Mouse (Mus musculus) kidney, embryonic 15.5 days (tissue): Measurements from ENCODE around the gene Polrmt. TPM values are rescaled to one million over a fixed set of nuclear protein-coding genes. Genes with fewer than 3 reads are reported as not detected.
A peak's percentile ranks its signal among the peaks of the same experiment; 100 is the strongest.

Source experiments
- ATAC-seq: fragments of 200-750 bp; cut with Nextera tagmentation; replicated peaks from 2 replicates; pipeline ENCODE4 v1.8.0; 2017; ENCODE audit warnings: moderate TSS enrichment; ENCODE audit not compliant: low FRiP score
- H3K27ac ChIP-seq: fragments of 300-500 bp; sonication (generic); 2 replicates; pipeline ENCODE4 v1.5.1; 2015; ENCODE audit warnings: mild to moderate bottlenecking, inconsistent platforms
- H3K27me3 ChIP-seq: fragments of 300-500 bp; sonication (generic); 2 replicates; pipeline ENCODE4 v1.6.1; 2015; ENCODE audit warnings: inconsistent platforms
- H3K36me3 ChIP-seq: fragments of 300-500 bp; sonication (generic); 2 replicates; pipeline ENCODE4 v1.6.1; 2015; ENCODE audit warnings: inconsistent platforms
- H3K4me1 ChIP-seq: fragments of 300-500 bp; sonication (generic); 2 replicates; pipeline ENCODE4 v1.6.1; 2015; ENCODE audit warnings: inconsistent platforms
- H3K4me2 ChIP-seq: fragments of 300-500 bp; sonication (generic); 2 replicates; pipeline ENCODE4 v1.6.1; 2015; ENCODE audit warnings: moderate library complexity, mild to moderate bottlenecking, inconsistent platforms
- H3K4me3 ChIP-seq: fragments of 300-500 bp; sonication (generic); replicated peaks from 2 replicates; pipeline ENCODE4 v1.5.1; 2015; ENCODE audit warnings: mild to moderate bottlenecking, inconsistent platforms
- H3K9ac ChIP-seq: fragments of 300-500 bp; sonication (generic); 2 replicates; pipeline ENCODE4 v1.6.1; 2015; ENCODE audit warnings: mild to moderate bottlenecking, inconsistent platforms
- H3K9me3 ChIP-seq: fragments of 300-500 bp; sonication (generic); replicated peaks from 2 replicates; pipeline ENCODE4 v1.6.1; 2016; ENCODE audit warnings: inconsistent platforms
- WGBS: fragments of 180-500 bp; shearing (Covaris S2); methylation state at CpG from one replicate; pipeline ENCODE4 v1.1.7; 2015; ENCODE audit warnings: mixed read lengths; 5-methylcytosine and 5-hydroxymethylcytosine counted together
- polyA plus RNA-seq: library from polyadenylated mRNA; unstranded; fragments of >200 nt; fragmentation: Nextera tagmentation; extraction: Ambion mirVana; gene quantifications from 2 replicates; pipeline ENCODE4 v1.2.1, GENCODE M21; 2015

The Polrmt gene
- polyA plus RNA-seq, 1 experiment from 2014 or later: 54.4 TPM

DNA sequence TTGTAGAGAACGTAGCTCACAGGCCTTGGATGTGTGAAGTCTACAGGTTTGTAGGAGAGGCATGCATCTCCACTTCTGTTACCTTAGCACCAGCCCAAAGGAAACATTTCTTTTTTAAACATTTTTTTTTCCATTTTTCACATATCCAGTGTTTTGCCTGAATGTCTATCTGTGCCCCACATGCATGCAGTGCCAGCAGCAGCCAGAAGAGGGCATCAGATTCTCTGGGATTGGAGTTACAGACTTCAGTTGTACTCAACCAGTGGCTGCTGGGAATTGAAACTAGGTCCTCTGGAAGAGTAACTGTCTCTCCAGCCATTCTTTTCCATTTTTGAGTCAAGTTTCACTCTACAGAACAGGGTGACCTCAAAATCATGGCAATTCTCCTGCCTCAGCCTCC, 13.9 kb downstream of the Polrmt start:
- no peak overlapping the region for H3K9ac ChIP-seq
- H3K4me1 ChIP-seq: peaks cover 21% of the 10 kb centered on the region
- ATAC-seq: no peak
- H3K27ac ChIP-seq: no peak overlapping the region
- no peak overlapping the region for H3K4me3 ChIP-seq
- H3K4me2 ChIP-seq: no peak overlapping the region
- 96% methylated on average over 1 of the region's 1 CpGs for WGBS
- peaks cover 6% of the 10 kb centered on the region; the same call in 1 of the 2 replicates for H3K9me3 ChIP-seq
- peaks cover 49% of the 10 kb centered on the region for H3K36me3 ChIP-seq
- H3K27me3 ChIP-seq: no peaks in the 10 kb centered on the region

GRCm38 (mm10) chr10:79729357-79729965, 16.9 kb downstream of the Polrmt start:
- no peaks in the 10 kb centered on the region for H3K27me3 ChIP-seq
- ATAC-seq: no peak
- 83% methylated on average over 13 of the region's 13 CpGs for WGBS

DNA sequence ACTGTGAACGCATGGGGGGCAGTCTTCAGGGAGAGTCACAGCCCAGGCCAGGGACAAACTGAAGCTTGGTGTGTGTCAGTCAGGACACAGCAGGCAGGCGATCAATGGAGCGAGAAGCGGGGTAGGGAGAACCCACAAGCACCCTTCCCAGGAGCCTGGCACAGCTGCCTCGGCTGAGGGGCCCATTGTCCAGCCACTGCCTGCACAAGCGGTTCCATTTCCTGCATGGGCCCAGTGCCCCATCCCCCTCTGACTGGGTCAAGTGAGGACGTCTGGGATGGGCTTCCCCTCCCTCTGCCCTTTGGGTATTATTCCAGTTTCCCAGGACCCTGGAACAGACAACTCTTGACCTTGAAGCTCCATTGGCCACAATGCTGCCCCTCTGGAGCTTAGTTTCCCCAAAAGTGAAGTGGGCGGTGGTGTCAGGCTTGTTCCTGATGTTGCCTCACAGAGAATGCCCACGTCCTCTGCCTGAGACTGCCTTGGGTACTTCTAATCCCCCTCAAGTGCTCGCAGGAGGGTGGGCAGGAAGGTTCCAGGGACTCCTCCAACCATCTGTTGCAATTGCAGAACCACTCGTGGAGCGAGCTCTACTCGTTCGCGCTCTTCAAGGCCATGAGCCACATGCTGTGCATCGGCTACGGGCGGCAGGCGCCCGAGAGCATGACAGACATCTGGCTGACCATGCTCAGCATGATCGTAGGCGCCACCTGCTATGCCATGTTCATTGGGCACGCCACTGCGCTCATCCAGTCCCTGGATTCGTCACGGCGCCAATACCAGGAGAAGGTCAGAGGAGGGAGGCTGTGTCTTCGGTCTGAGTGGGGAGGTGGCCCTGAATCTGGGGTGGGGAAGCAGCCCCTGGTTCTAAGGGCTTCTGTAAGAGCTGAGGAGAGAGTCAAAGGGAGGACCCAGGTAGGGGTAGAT, 17.8 kb downstream of the Polrmt start:
- H3K4me1 ChIP-seq: peaks cover 27% of the 10 kb centered on the region
- WGBS: 67% methylated on average over 28 of the region's 28 CpGs
- 0 out of 2 replicates have a peak, but pooled peaks have one; percentile 8 for ATAC-seq

More at GRCm38 (mm10) chr10:79729357-79729965, 16.9 kb downstream of the Polrmt start:
- H3K4me1 ChIP-seq: peaks cover 27% of the 10 kb centered on the region
- H3K9me3 ChIP-seq: no peaks in the 10 kb centered on the region
- H3K27ac ChIP-seq: no peak overlapping the region
- no peak overlapping the region for H3K9ac ChIP-seq
- peaks cover 19% of the 10 kb centered on the region for H3K36me3 ChIP-seq
- no peak overlapping the region for H3K4me2 ChIP-seq
- no peak overlapping the region for H3K4me3 ChIP-seq

DNA sequence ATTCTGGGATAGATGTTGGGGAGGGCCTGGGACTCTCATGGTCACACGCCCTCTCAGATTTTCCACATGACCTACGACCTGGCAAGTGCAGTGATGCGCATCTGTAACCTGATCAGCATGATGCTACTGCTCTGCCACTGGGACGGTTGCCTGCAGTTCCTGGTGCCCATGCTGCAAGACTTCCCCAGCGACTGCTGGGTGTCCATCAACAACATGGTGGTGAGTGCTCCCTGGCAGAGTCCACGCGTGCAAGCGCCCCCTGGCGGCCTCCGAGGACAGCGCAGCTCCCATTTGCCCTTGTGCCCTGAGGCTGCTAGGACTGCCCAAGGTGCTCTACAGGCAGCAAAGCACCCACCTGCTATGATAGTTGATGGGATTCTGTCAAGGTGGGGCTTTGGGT, 20.3 kb downstream of the Polrmt start:
- H3K4me1 ChIP-seq: peaks cover 27% of the 10 kb centered on the region
- no peak overlapping the region for H3K4me3 ChIP-seq
- no peak overlapping the region for H3K4me2 ChIP-seq
- peak; percentile 67 for ATAC-seq
- WGBS: 23% methylated on average over 11 of the region's 11 CpGs
- H3K27me3 ChIP-seq: no peaks in the 10 kb centered on the region
- H3K36me3 ChIP-seq: no peaks in the 10 kb centered on the region
- no peak overlapping the region for H3K9ac ChIP-seq
- no peaks in the 10 kb centered on the region for H3K9me3 ChIP-seq
- 0 out of 2 replicates have a peak overlapping the region, but pooled peaks have one; percentile 54 for H3K27ac ChIP-seq

More for the DNA sequence above, 17.8 kb downstream of the Polrmt start:
- H3K4me3 ChIP-seq: no peak overlapping the region
- peaks cover 10% of the 10 kb centered on the region for H3K36me3 ChIP-seq
- no peak overlapping the region for H3K4me2 ChIP-seq
- H3K27me3 ChIP-seq: no peaks in the 10 kb centered on the region
- no peak overlapping the region for H3K27ac ChIP-seq
- H3K9me3 ChIP-seq: no peaks in the 10 kb centered on the region
- H3K9ac ChIP-seq: no peak overlapping the region

DNA sequence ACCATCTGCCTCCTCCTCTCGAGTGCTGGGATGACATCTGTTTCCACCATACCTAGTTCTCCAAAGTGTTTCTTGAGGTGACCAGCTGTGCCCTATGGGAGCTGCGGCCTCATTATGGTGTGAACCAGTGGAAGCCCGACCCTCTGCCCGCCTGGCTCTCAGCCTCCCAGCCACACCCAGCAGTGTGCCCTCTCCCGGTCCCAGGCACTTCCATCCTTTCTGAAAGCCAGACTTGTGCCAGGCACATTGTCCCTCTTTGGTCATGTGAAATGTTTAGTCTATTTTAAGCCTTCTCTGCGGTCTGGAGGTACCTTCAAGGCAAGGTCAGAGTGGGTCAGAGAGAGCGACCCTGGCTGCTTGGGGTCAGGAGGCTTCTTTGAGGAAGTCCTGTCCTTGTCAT, 22.7 kb downstream of the Polrmt start:
- H3K36me3 ChIP-seq: no peaks in the 10 kb centered on the region
- H3K9me3 ChIP-seq: no peaks in the 10 kb centered on the region
- no peak overlapping the region for H3K4me2 ChIP-seq
- peaks cover 20% of the 10 kb centered on the region for H3K27me3 ChIP-seq
- no peak overlapping the region for H3K9ac ChIP-seq
- H3K27ac ChIP-seq: no peak overlapping the region
- H3K4me1 ChIP-seq: peaks cover 22% of the 10 kb centered on the region
- 86% methylated on average over 7 of the region's 7 CpGs for WGBS
- no peak for ATAC-seq
- no peak overlapping the region for H3K4me3 ChIP-seq

GRCm38 (mm10) chr10:79723047-79723446, 23.3 kb downstream of the Polrmt start:
- Histone ChIP-seq H3K27ac (no peak overlapping the region), H3K4me3 (no peak overlapping the region), H3K4me1 (peaks cover 16% of the 10 kb centered on the region), H3K27me3 (peaks cover 26% of the 10 kb centered on the region), H3K36me3 (no peaks in the 10 kb centered on the region), H3K4me2 (no peak overlapping the region), H3K9me3 (no peaks in the 10 kb centered on the region), H3K9ac (no peak overlapping the region)
- no peak for ATAC-seq
- 73% methylated on average over 6 of the region's 6 CpGs for WGBS

GRCm38 (mm10) chr10:79721089-79721488, 25.3 kb downstream of the Polrmt start:
- Histone ChIP-seq H3K36me3 (no peaks in the 10 kb centered on the region), H3K4me1 (peaks cover 26% of the 10 kb centered on the region), H3K9ac (no peak overlapping the region), H3K9me3 (no peaks in the 10 kb centered on the region), H3K27ac (no peak overlapping the region), H3K27me3 (peaks cover 46% of the 10 kb centered on the region), H3K4me2 (no peak overlapping the region), H3K4me3 (no peak overlapping the region)
- ATAC-seq: no peak
- whole genome bisulfite sequencing: 64% methylated on average over 5 of the region's 5 CpGs

GRCm38 (mm10) chr10:79717640-79718357, 28.6 kb downstream of the Polrmt start:
- H3K4me2 ChIP-seq: peak overlapping the region; percentile 95
- H3K27me3 ChIP-seq: peaks cover 70% of the 10 kb centered on the region
- H3K4me3 ChIP-seq: peak overlapping the region; percentile 59
- H3K9ac ChIP-seq: no peak overlapping the region
- H3K36me3 ChIP-seq: no peaks in the 10 kb centered on the region
- H3K27ac ChIP-seq: no peak overlapping the region
- H3K4me1 ChIP-seq: peaks cover 19% of the 10 kb centered on the region
- no peaks in the 10 kb centered on the region for H3K9me3 ChIP-seq
- 4% methylated on average over 43 of the region's 43 CpGs for WGBS
- ATAC-seq: 0 out of 2 replicates have a peak, but pooled peaks have one; percentile 3

GRCm38 (mm10) chr10:79716988-79717355, 29.4 kb downstream of the Polrmt start:
- Histone ChIP-seq H3K4me3 (peak overlapping the region; percentile 59), H3K9me3 (no peaks in the 10 kb centered on the region), H3K4me1 (peaks cover 19% of the 10 kb centered on the region), H3K4me2 (peak overlapping the region; percentile 95), H3K27me3 (peaks cover 70% of the 10 kb centered on the region), H3K9ac (peak overlapping the region; percentile 18; the same call in 1 of the 2 replicates), H3K27ac (no peak overlapping the region), H3K36me3 (peaks cover 2% of the 10 kb centered on the region)
- WGBS: 1% methylated on average over 42 of the region's 44 CpGs
- no peak for ATAC-seq

GRCm38 (mm10) chr10:79716254-79716987, 30.0 kb downstream of the Polrmt start, which contains the start of gene Hcn2:
Gene Hcn2, plus strand, starts transcription at chr10:79716634.
- Histone ChIP-seq H3K4me3 (peak within 1 kb of the TSS; percentile 59), H3K4me1 (peaks cover 19% of the 10 kb centered on the region), H3K27ac (no peak within 1 kb of the TSS), H3K27me3 (peaks cover 70% of the 10 kb centered on the region), H3K9ac (peak within 1 kb of the TSS; percentile 18; the same call in 1 of the 2 replicates), H3K9me3 (no peaks in the 10 kb centered on the region), H3K4me2 (peak within 1 kb of the TSS; percentile 95), H3K36me3 (peaks cover 8% of the 10 kb centered on the region)
- WGBS: 2% methylated on average over 68 of the region's 91 CpGs
- peak; percentile 38; the same call in 1 of the 2 replicates for ATAC-seq

DNA sequence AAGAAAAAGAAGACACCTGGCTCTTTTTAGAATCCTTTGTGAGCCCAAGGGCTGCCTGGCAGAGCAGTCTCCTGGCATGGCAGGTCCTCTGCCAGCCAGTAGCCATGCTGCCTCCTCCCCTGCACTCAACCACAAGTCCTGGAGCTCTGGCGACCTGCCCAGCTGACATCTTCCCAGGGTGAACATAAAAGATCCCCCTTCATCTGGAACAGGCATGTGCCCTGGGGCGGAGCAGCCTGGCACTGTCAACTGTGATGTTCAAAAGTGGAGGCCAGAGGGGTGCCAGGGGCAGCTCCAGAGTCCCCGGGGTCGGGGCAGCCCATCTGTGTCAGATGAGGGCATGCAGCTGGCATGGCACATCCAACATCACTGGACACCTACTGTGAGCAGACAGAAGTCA, 31.4 kb downstream of the Polrmt start:
- 63% methylated on average over 4 of the region's 4 CpGs for WGBS
- Histone ChIP-seq H3K9ac (no peak overlapping the region), H3K27ac (no peak overlapping the region), H3K4me3 (no peak overlapping the region), H3K4me2 (no peak overlapping the region), H3K9me3 (no peaks in the 10 kb centered on the region), H3K36me3 (peaks cover 22% of the 10 kb centered on the region), H3K4me1 (peaks cover 19% of the 10 kb centered on the region), H3K27me3 (peaks cover 63% of the 10 kb centered on the region)
- no peak for ATAC-seq
